Mouse (Mus musculus) liver, embryonic 12.5 days (tissue): ENCODE data around the gene Cct7. TPM values are rescaled to one million over a fixed set of nuclear protein-coding genes. Genes with fewer than 3 reads are reported as not detected.
"Not testable (repeated sequence)": the region's sequence is repeated elsewhere in the genome, so short reads cannot be mapped to it uniquely, and the experiment has no call there.

Experiments used
- ATAC-seq: fragments of 200-750 bp; cut with Nextera tagmentation; 2 replicates; pipeline ENCODE4 v1.8.0; 2017; ENCODE audit warnings: moderate number of reproducible peaks, mild to moderate bottlenecking, moderate library complexity
- H3K27ac ChIP-seq: fragments of 300-500 bp; sonication (generic); 2 replicates; pipeline ENCODE4 v1.5.1; 2016; ENCODE audit warnings: mild to moderate bottlenecking
- H3K27me3 ChIP-seq: fragments of 300-500 bp; sonication (generic); replicated peaks from 2 replicates; pipeline ENCODE4 v1.6.1; 2016; ENCODE audit warnings: mild to moderate bottlenecking, moderate library complexity
- H3K36me3 ChIP-seq: fragments of 300-500 bp; sonication (generic); 2 replicates; pipeline ENCODE4 v1.6.1; 2016; ENCODE audit warnings: mild to moderate bottlenecking, moderate library complexity
- H3K4me1 ChIP-seq: fragments of 300-500 bp; sonication (generic); 2 replicates; pipeline ENCODE4 v1.6.1; 2016
- H3K4me2 ChIP-seq: fragments of 300-500 bp; sonication (generic); 2 replicates; pipeline ENCODE4 v1.6.1; 2016; ENCODE audit warnings: mild to moderate bottlenecking, moderate library complexity
- H3K4me3 ChIP-seq: fragments of 300-500 bp; sonication (generic); 2 replicates; pipeline ENCODE4 v1.5.1; 2016; ENCODE audit warnings: mild to moderate bottlenecking, moderate library complexity
- H3K9ac ChIP-seq: fragments of 300-500 bp; sonication (generic); 2 replicates; pipeline ENCODE4 v1.6.1; 2016; ENCODE audit warnings: mild to moderate bottlenecking, moderate library complexity
- H3K9me3 ChIP-seq: fragments of 300-500 bp; sonication (generic); replicated peaks from 2 replicates; pipeline ENCODE4 v1.6.1; 2016; ENCODE audit warnings: mild to moderate bottlenecking, moderate library complexity
- WGBS: fragments of 180-500 bp; shearing (Covaris S2); methylation state at CpG from one replicate; pipeline ENCODE4 v1.1.7; 2016; ENCODE audit not compliant: insufficient replicate concordance; 5-methylcytosine and 5-hydroxymethylcytosine counted together
- polyA plus RNA-seq: library from polyadenylated mRNA; unstranded; fragments of >200 nt; fragmentation: Nextera tagmentation; extraction: Ambion mirVana; gene quantifications from 2 replicates; pipeline ENCODE4 v1.2.1, GENCODE M21; 2016

Cct7 gene
- polyA plus RNA-seq, 1 experiment from 2014 or later = 480 TPM

- 57% methylated on average over 1 of the region's 1 CpGs for WGBS
- Histone ChIP-seq H3K9ac (no peak overlapping the region), H3K4me3 (no peak overlapping the region), H3K9me3 (no peaks in the 10 kb centered on the region), H3K27ac (no peak overlapping the region), H3K27me3 (no peaks in the 10 kb centered on the region), H3K36me3 (peaks cover 36% of the 10 kb centered on the region), H3K4me2 (no peak overlapping the region), H3K4me1 (peaks cover 30% of the 10 kb centered on the region)
- no peak for ATAC-seq
These were observed 15.1 kb upstream of the Cct7 start for GRCm38 (mm10) chr6:85436204-85436603.

GRCm38 (mm10) chr6:85436631-85437030 is 14.7 kb upstream of the Cct7 start:
- no peak for ATAC-seq
- WGBS = 73% methylated on average over 5 of the region's 6 CpGs
- no peak overlapping the region for H3K4me3 ChIP-seq
- H3K27ac ChIP-seq = no peak overlapping the region
- no peaks in the 10 kb centered on the region for H3K9me3 ChIP-seq
- H3K36me3 ChIP-seq = peaks cover 41% of the 10 kb centered on the region
- no peaks in the 10 kb centered on the region for H3K27me3 ChIP-seq
- no peak overlapping the region for H3K9ac ChIP-seq
- peaks cover 26% of the 10 kb centered on the region for H3K4me1 ChIP-seq
- no peak overlapping the region for H3K4me2 ChIP-seq

DNA sequence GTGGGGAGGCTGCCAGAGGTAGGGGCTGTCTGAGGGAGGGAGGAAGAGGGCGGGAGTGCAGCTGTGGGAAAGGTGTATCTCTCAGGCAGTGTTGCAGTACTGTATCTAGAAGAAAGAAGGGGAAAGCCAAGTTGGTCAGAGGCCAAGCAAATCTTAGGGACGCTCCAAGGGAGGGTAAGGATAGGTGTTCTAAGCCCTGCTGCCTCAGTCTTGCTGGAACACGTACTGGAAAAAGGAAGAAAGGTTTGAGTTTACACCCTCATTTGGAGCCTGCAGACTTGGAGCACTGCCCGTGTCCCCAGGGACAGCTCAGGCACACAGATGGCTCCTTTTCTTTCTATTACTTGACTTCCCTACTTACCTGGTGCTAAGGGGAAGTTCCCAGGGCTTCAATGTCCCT is 10.2 kb upstream of the Cct7 start:
- Histone ChIP-seq H3K9ac (no peak overlapping the region), H3K4me1 (no peaks in the 10 kb centered on the region), H3K4me3 (no peak overlapping the region), H3K27me3 (no peaks in the 10 kb centered on the region), H3K4me2 (no peak overlapping the region), H3K9me3 (no peaks in the 10 kb centered on the region), H3K27ac (no peak overlapping the region), H3K36me3 (peaks cover 86% of the 10 kb centered on the region)
- ATAC-seq = no peak
- WGBS = 74% methylated on average over 4 of the region's 4 CpGs

DNA sequence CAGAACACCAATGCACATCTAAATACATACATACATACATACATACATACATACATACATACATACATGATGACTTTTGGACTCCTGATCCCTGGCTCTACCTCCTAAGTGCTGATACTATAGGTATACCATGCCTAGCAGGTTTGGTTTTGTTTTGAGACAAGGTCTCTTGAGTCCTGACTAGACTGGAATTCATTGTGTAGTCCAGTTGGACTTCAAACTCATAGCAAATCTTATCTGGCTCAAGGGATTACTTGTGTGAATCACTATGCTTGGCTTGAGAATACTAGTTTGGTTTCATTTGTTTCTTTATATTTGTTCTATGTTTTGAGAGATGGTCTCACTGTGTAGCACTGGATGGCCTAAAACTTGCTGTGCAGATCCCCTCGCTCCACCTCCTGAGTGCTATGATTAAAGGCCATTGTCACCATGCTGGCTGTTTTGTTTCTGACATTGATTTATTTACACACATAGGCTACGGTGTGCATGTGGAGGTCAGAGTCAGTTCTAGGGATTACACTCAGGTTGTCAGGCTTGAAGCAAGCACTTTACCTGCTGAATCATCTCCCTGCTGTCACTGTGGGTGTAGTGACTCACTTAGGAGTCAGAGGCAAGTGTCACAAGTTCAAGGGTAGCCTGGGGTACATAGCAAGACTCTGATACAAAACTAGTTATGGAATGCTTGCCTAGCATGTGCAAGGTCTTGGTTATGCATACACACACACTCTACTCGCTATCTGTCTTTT is 7.7 kb upstream of the Cct7 start:
- Histone ChIP-seq H3K9ac (no peak overlapping the region), H3K36me3 (peaks cover 99% of the 10 kb centered on the region), H3K4me3 (no peak overlapping the region), H3K27me3 (no peaks in the 10 kb centered on the region), H3K4me1 (no peaks in the 10 kb centered on the region), H3K9me3 (no peaks in the 10 kb centered on the region), H3K27ac (no peak overlapping the region), H3K4me2 (no peak overlapping the region)
- ATAC-seq = no peak
- WGBS = 80% methylated on average over 3 of the region's 3 CpGs

- no peaks in the 10 kb centered on the region for H3K27me3 ChIP-seq
- 78% methylated on average over 8 of the region's 8 CpGs for WGBS
- H3K9me3 ChIP-seq = no peaks in the 10 kb centered on the region
- H3K27ac ChIP-seq = no peak overlapping the region; the same call in 1 of the 2 replicates
- no peaks in the 10 kb centered on the region for H3K4me1 ChIP-seq
- no peak overlapping the region for H3K9ac ChIP-seq
- no peak for ATAC-seq
- H3K4me2 ChIP-seq = no peak overlapping the region
- H3K36me3 ChIP-seq = peaks cover 93% of the 10 kb centered on the region
- H3K4me3 ChIP-seq = no peak overlapping the region
These were observed 6.9 kb upstream of the Cct7 start for GRCm38 (mm10) chr6:85444266-85444965.

- Histone ChIP-seq H3K4me1 (peaks cover 8% of the 10 kb centered on the region), H3K27ac (no peak overlapping the region), H3K4me3 (no peak overlapping the region), H3K27me3 (no peaks in the 10 kb centered on the region), H3K9me3 (no peaks in the 10 kb centered on the region), H3K36me3 (peaks cover 84% of the 10 kb centered on the region), H3K9ac (no peak overlapping the region), H3K4me2 (no peak overlapping the region)
- WGBS = 77% methylated on average over 5 of the region's 5 CpGs
- ATAC-seq = no peak
These were observed 6.0 kb upstream of the Cct7 start for GRCm38 (mm10) chr6:85445286-85445685.

GRCm38 (mm10) chr6:85447351-85447750 is 4.0 kb upstream of the Cct7 start:
- Histone ChIP-seq H3K9ac (no peak overlapping the region), H3K9me3 (no peaks in the 10 kb centered on the region), H3K4me1 (peaks cover 13% of the 10 kb centered on the region), H3K4me3 (no peak overlapping the region), H3K27ac (no peak overlapping the region), H3K4me2 (no peak overlapping the region), H3K27me3 (no peaks in the 10 kb centered on the region), H3K36me3 (peaks cover 64% of the 10 kb centered on the region)
- 86% methylated on average over 6 of the region's 6 CpGs for WGBS
- ATAC-seq = no peak

DNA sequence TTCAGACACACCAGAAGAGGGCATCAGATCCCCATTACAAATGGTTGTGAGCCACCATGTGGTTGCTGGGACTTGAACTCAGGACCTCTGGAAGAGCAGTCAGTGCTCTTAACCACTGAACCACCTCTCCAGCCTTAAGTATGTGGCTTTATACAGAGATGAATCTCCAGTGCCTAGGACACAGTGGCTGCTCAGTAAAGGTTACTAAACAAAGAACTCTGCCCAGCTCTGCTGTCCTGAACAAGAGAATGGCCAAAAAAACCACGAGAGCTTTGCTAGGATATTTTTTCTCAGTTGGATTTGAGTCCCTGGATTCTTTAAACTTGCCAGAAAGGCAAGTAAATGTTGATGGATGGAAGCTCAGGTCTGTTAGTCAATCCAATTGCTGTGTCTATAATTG is 1.2 kb upstream of the Cct7 start:
- Histone ChIP-seq H3K4me2 (peak overlapping the region; percentile 96), H3K27ac (peak overlapping the region; percentile 81; the same call in 1 of the 2 replicates), H3K4me1 (peaks cover 40% of the 10 kb centered on the region), H3K9ac (peak overlapping the region; percentile 86), H3K4me3 (peak overlapping the region; percentile 85), H3K36me3 (peaks cover 44% of the 10 kb centered on the region)
- not testable (repeated sequence) for ATAC-seq, H3K9me3 ChIP-seq, H3K27me3 ChIP-seq
- whole genome bisulfite sequencing = 48% methylated on average over 1 of the region's 1 CpGs

GRCm38 (mm10) chr6:85451664-85452410 is 523 bp downstream of the Cct7 start, which contains the start of gene Pradc1:
TSS of gene Pradc1 (minus strand) at chr6:85451970.
- H3K4me2 ChIP-seq = peak within 1 kb of the TSS; percentile 96
- H3K27me3 ChIP-seq = no peaks in the 10 kb centered on the region
- ATAC-seq = peak; percentile 79
- peaks cover 38% of the 10 kb centered on the region for H3K36me3 ChIP-seq
- no peaks in the 10 kb centered on the region for H3K9me3 ChIP-seq
- peak within 1 kb of the TSS; percentile 85 for H3K4me3 ChIP-seq
- H3K9ac ChIP-seq = peak within 1 kb of the TSS; percentile 89
- peaks cover 56% of the 10 kb centered on the region for H3K4me1 ChIP-seq
- under 1% methylated on average over 54 of the region's 54 CpGs for WGBS
- H3K27ac ChIP-seq = peak within 1 kb of the TSS; percentile 95

- 0% methylated on average over 15 of the region's 15 CpGs for WGBS
- Histone ChIP-seq H3K4me2 (peak overlapping the region; percentile 96), H3K4me3 (peak overlapping the region; percentile 85), H3K27ac (peak overlapping the region; percentile 95), H3K9ac (peak overlapping the region; percentile 89), H3K9me3 (no peaks in the 10 kb centered on the region), H3K36me3 (peaks cover 36% of the 10 kb centered on the region), H3K4me1 (peaks cover 61% of the 10 kb centered on the region), H3K27me3 (no peaks in the 10 kb centered on the region)
- no peak for ATAC-seq
These were observed 1.0 kb downstream of the Cct7 start for GRCm38 (mm10) chr6:85452411-85452665.

GRCm38 (mm10) chr6:85452816-85453215 is 1.5 kb downstream of the Cct7 start:
- peaks cover 36% of the 10 kb centered on the region for H3K36me3 ChIP-seq
- peak overlapping the region; percentile 96 for H3K4me2 ChIP-seq
- H3K27ac ChIP-seq = peak overlapping the region; percentile 95
- no peaks in the 10 kb centered on the region for H3K9me3 ChIP-seq
- H3K4me1 ChIP-seq = peaks cover 66% of the 10 kb centered on the region
- WGBS = 3% methylated on average over 7 of the region's 7 CpGs
- peak overlapping the region; percentile 85 for H3K4me3 ChIP-seq
- H3K27me3 ChIP-seq = no peaks in the 10 kb centered on the region
- H3K9ac ChIP-seq = peak overlapping the region; percentile 89
- no peak for ATAC-seq

DNA sequence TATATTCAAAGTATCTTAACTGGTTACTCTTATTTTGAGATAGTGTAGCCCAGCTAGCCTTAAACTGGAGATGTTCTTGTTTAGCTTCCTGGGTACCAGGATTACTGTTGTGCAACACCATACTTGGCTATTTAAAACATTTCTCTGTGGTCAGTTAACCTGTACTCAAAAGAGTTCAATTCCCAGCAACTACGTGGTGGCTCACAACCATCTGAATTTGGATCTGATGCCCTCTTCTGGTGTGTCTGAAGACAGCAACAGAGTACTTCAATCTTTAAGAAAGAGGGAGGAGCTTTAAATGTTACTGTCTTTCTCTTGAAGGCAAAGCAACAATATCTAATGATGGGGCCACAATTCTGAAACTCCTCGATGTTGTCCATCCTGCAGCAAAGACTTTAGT is 8.3 kb downstream of the Cct7 start:
- no peaks in the 10 kb centered on the region for H3K27me3 ChIP-seq
- WGBS = 80% methylated on average over 2 of the region's 2 CpGs
- H3K4me3 ChIP-seq = no peak overlapping the region
- no peak overlapping the region for H3K9ac ChIP-seq
- no peak overlapping the region for H3K4me2 ChIP-seq
- H3K36me3 ChIP-seq = peaks cover 88% of the 10 kb centered on the region
- H3K4me1 ChIP-seq = peaks cover 34% of the 10 kb centered on the region
- no peak for ATAC-seq
- no peaks in the 10 kb centered on the region for H3K9me3 ChIP-seq
- no peak overlapping the region for H3K27ac ChIP-seq
